Mouse (Mus musculus) midbrain, embryonic 13.5 days (tissue): ENCODE measurements at regions not wholly inside any gene's neighbourhood (a gene's known extent, or its start where the extent isn't known, plus 50 kb on each side); places are given as distances from the start of the nearest gene placed in this dataset.

ENCODE experiments used
- ATAC-seq: fragments of 200-750 bp; cut with Nextera tagmentation; 2 replicates; pipeline ENCODE4 v1.8.0; 2017; ENCODE audit warnings: mild to moderate bottlenecking, moderate TSS enrichment, moderate library complexity
- H3K27ac ChIP-seq: fragments of 300-500 bp; sonication (generic); 2 replicates; pipeline ENCODE4 v1.5.1; 2015; ENCODE audit warnings: inconsistent platforms, mild to moderate bottlenecking, moderate library complexity
- H3K27me3 ChIP-seq: fragments of 300-500 bp; sonication (generic); 2 replicates; pipeline ENCODE4 v1.6.1; 2015; ENCODE audit warnings: mild to moderate bottlenecking, inconsistent platforms
- H3K36me3 ChIP-seq: fragments of 300-500 bp; sonication (generic); 2 replicates; pipeline ENCODE4 v1.6.1; 2015; ENCODE audit warnings: mild to moderate bottlenecking, inconsistent platforms
- H3K4me1 ChIP-seq: fragments of 300-500 bp; sonication (generic); replicated peaks from 2 replicates; pipeline ENCODE4 v1.6.1; 2015; ENCODE audit warnings: inconsistent platforms
- H3K4me2 ChIP-seq: fragments of 300-500 bp; sonication (generic); replicated peaks from 2 replicates; pipeline ENCODE4 v1.6.1; 2015; ENCODE audit warnings: moderate library complexity, mild to moderate bottlenecking, inconsistent platforms
- H3K4me3 ChIP-seq: fragments of 300-500 bp; sonication (generic); replicated peaks from 2 replicates; pipeline ENCODE4 v1.5.1; 2015; ENCODE audit warnings: mild to moderate bottlenecking, inconsistent platforms
- H3K9ac ChIP-seq: fragments of 300-500 bp; sonication (generic); replicated peaks from 2 replicates; pipeline ENCODE4 v1.6.1; 2015; ENCODE audit warnings: mild to moderate bottlenecking, inconsistent platforms
- H3K9me3 ChIP-seq: fragments of 300-500 bp; sonication (generic); 2 replicates; pipeline ENCODE4 v1.6.1; 2016; ENCODE audit warnings: mild to moderate bottlenecking, inconsistent platforms
- WGBS: fragments of 180-500 bp; shearing (Covaris S2); methylation state at CpG from one replicate; pipeline ENCODE4 v1.1.7; 2015; 5-methylcytosine and 5-hydroxymethylcytosine counted together

- Histone ChIP-seq H3K36me3 (no peaks in the 10 kb centered on the region), H3K9ac (no peak overlapping the region), H3K27ac (no peak overlapping the region), H3K4me3 (no peak overlapping the region), H3K4me2 (no peak overlapping the region), H3K27me3 (no peaks in the 10 kb centered on the region), H3K9me3 (no peaks in the 10 kb centered on the region), H3K4me1 (no peaks in the 10 kb centered on the region)
- ATAC-seq: no peak
- WGBS: 96% methylated on average over 3 of the region's 3 CpGs
These were observed 233.7 kb upstream of the Gm12728 start for GRCm38 (mm10) chr4:105555941-105556340.

- H3K9ac ChIP-seq: no peak overlapping the region
- H3K27me3 ChIP-seq: no peaks in the 10 kb centered on the region
- WGBS: 96% methylated on average over 2 of the region's 2 CpGs
- no peak for ATAC-seq
- no peaks in the 10 kb centered on the region for H3K36me3 ChIP-seq
- no peak overlapping the region for H3K27ac ChIP-seq
- no peak overlapping the region for H3K4me2 ChIP-seq
- H3K4me1 ChIP-seq: no peaks in the 10 kb centered on the region
- no peak overlapping the region for H3K4me3 ChIP-seq
- no peaks in the 10 kb centered on the region for H3K9me3 ChIP-seq
These were observed 232.3 kb upstream of the Gm12728 start for GRCm38 (mm10) chr4:105557396-105557795.

GRCm38 (mm10) chr4:105560055-105560454, 229.6 kb upstream of the Gm12728 start:
- Histone ChIP-seq H3K36me3 (no peaks in the 10 kb centered on the region), H3K27ac (no peak overlapping the region), H3K4me3 (no peak overlapping the region), H3K4me2 (no peak overlapping the region), H3K27me3 (no peaks in the 10 kb centered on the region), H3K9ac (no peak overlapping the region), H3K9me3 (no peaks in the 10 kb centered on the region), H3K4me1 (no peaks in the 10 kb centered on the region)
- no peak for ATAC-seq
- 77% methylated on average over 3 of the region's 3 CpGs for whole genome bisulfite sequencing

GRCm38 (mm10) chr4:105560781-105561180, 228.9 kb upstream of the Gm12728 start:
- 91% methylated on average over 3 of the region's 3 CpGs for WGBS

GRCm38 (mm10) chr4:105561611-105562010, 228.1 kb upstream of the Gm12728 start:
- H3K36me3 ChIP-seq: no peaks in the 10 kb centered on the region
- H3K27ac ChIP-seq: no peak overlapping the region
- H3K9me3 ChIP-seq: no peaks in the 10 kb centered on the region
- H3K27me3 ChIP-seq: no peaks in the 10 kb centered on the region
- 78% methylated on average over 3 of the region's 3 CpGs for WGBS
- no peak overlapping the region for H3K4me3 ChIP-seq
- ATAC-seq: no peak
- H3K4me2 ChIP-seq: no peak overlapping the region
- no peak overlapping the region for H3K9ac ChIP-seq
- H3K4me1 ChIP-seq: no peaks in the 10 kb centered on the region

More at GRCm38 (mm10) chr4:105560781-105561180, 228.9 kb upstream of the Gm12728 start:
- Histone ChIP-seq H3K27ac (no peak overlapping the region), H3K27me3 (no peaks in the 10 kb centered on the region), H3K4me3 (no peak overlapping the region), H3K36me3 (no peaks in the 10 kb centered on the region), H3K9me3 (no peaks in the 10 kb centered on the region), H3K4me1 (no peaks in the 10 kb centered on the region), H3K4me2 (no peak overlapping the region), H3K9ac (no peak overlapping the region)
- no peak for ATAC-seq

- no peak for ATAC-seq
- Histone ChIP-seq H3K36me3 (no peaks in the 10 kb centered on the region), H3K4me2 (no peak overlapping the region), H3K4me1 (no peaks in the 10 kb centered on the region), H3K9ac (no peak overlapping the region), H3K27me3 (no peaks in the 10 kb centered on the region), H3K4me3 (no peak overlapping the region), H3K27ac (no peak overlapping the region), H3K9me3 (no peaks in the 10 kb centered on the region)
- WGBS: 84% methylated on average over 7 of the region's 7 CpGs
These were observed 223.9 kb upstream of the Gm12728 start for GRCm38 (mm10) chr4:105565796-105566195.

- Histone ChIP-seq H3K27ac (no peak overlapping the region), H3K4me3 (no peak overlapping the region), H3K4me1 (no peaks in the 10 kb centered on the region), H3K9me3 (no peaks in the 10 kb centered on the region), H3K36me3 (no peaks in the 10 kb centered on the region), H3K27me3 (no peaks in the 10 kb centered on the region), H3K9ac (no peak overlapping the region), H3K4me2 (no peak overlapping the region)
- WGBS: 80% methylated on average over 8 of the region's 8 CpGs
- ATAC-seq: no peak
These were observed 222.9 kb upstream of the Gm12728 start for GRCm38 (mm10) chr4:105566513-105567457.

GRCm38 (mm10) chr4:105569671-105570070, 220.0 kb upstream of the Gm12728 start:
- no peak for ATAC-seq
- Histone ChIP-seq H3K9ac (no peak overlapping the region), H3K4me2 (no peak overlapping the region), H3K4me3 (no peak overlapping the region), H3K36me3 (no peaks in the 10 kb centered on the region), H3K4me1 (no peaks in the 10 kb centered on the region), H3K27ac (no peak overlapping the region), H3K9me3 (no peaks in the 10 kb centered on the region), H3K27me3 (no peaks in the 10 kb centered on the region)
- WGBS: 85% methylated on average over 1 of the region's 1 CpGs

GRCm38 (mm10) chr4:105575550-105575949, 214.1 kb upstream of the Gm12728 start:
- Histone ChIP-seq H3K27me3 (no peaks in the 10 kb centered on the region), H3K9ac (no peak overlapping the region), H3K4me1 (no peaks in the 10 kb centered on the region), H3K4me2 (no peak overlapping the region), H3K27ac (no peak overlapping the region), H3K36me3 (no peaks in the 10 kb centered on the region), H3K9me3 (no peaks in the 10 kb centered on the region), H3K4me3 (no peak overlapping the region)
- WGBS: 94% methylated on average over 2 of the region's 2 CpGs
- no peak for ATAC-seq

GRCm38 (mm10) chr4:105580987-105581386, 208.7 kb upstream of the Gm12728 start:
- WGBS: 88% methylated on average over 7 of the region's 7 CpGs
- no peak overlapping the region for H3K4me2 ChIP-seq
- H3K9me3 ChIP-seq: no peaks in the 10 kb centered on the region
- H3K9ac ChIP-seq: no peak overlapping the region
- no peak for ATAC-seq
- no peaks in the 10 kb centered on the region for H3K36me3 ChIP-seq
- H3K27me3 ChIP-seq: no peaks in the 10 kb centered on the region
- no peak overlapping the region for H3K27ac ChIP-seq
- H3K4me3 ChIP-seq: no peak overlapping the region
- H3K4me1 ChIP-seq: peaks cover 9% of the 10 kb centered on the region

GRCm38 (mm10) chr4:105584329-105584925, 205.2 kb upstream of the Gm12728 start:
- H3K9ac ChIP-seq: no peak overlapping the region
- no peaks in the 10 kb centered on the region for H3K36me3 ChIP-seq
- H3K4me1 ChIP-seq: peaks cover 9% of the 10 kb centered on the region
- H3K27me3 ChIP-seq: no peaks in the 10 kb centered on the region
- ATAC-seq: peak; percentile 62; the same call in 1 of the 2 replicates
- no peak overlapping the region for H3K4me3 ChIP-seq
- no peak overlapping the region for H3K27ac ChIP-seq
- WGBS: 49% methylated on average over 10 of the region's 10 CpGs
- H3K9me3 ChIP-seq: no peaks in the 10 kb centered on the region
- H3K4me2 ChIP-seq: no peak overlapping the region

GRCm38 (mm10) chr4:105603661-105604060, 186.0 kb upstream of the Gm12728 start:
- H3K27me3 ChIP-seq: no peaks in the 10 kb centered on the region
- peaks cover 8% of the 10 kb centered on the region for H3K4me1 ChIP-seq
- no peak overlapping the region for H3K27ac ChIP-seq
- no peak overlapping the region for H3K4me3 ChIP-seq
- H3K4me2 ChIP-seq: no peak overlapping the region
- WGBS: 73% methylated on average over 1 of the region's 1 CpGs
- ATAC-seq: no peak
- no peaks in the 10 kb centered on the region for H3K9me3 ChIP-seq
- H3K36me3 ChIP-seq: no peaks in the 10 kb centered on the region
- H3K9ac ChIP-seq: no peak overlapping the region
